Mouse (Mus musculus) small intestine, adult 2 months (tissue): Measurements from ENCODE around the gene Pdik1l.

ENCODE experiments used
- CTCF ChIP-seq: fragments of 200-500 bp; IDR thresholded peaks from 2 replicates; pipeline ENCODE4 v1.5.1; 2012; ENCODE audit warnings: low read depth, mild to moderate bottlenecking, control low read depth, inconsistent platforms, low read length, moderate library complexity, mixed read lengths; ENCODE audit not compliant: insufficient replicate concordance, insufficient read length; ENCODE audit errors: extremely low read depth
- POLR2A ChIP-seq: fragments of 200-500 bp; IDR thresholded peaks from 2 replicates; pipeline ENCODE4 v1.6.1; 2012; ENCODE audit warnings: low read depth, mild to moderate bottlenecking, control low read depth, inconsistent platforms, low read length, moderate library complexity

DNA sequence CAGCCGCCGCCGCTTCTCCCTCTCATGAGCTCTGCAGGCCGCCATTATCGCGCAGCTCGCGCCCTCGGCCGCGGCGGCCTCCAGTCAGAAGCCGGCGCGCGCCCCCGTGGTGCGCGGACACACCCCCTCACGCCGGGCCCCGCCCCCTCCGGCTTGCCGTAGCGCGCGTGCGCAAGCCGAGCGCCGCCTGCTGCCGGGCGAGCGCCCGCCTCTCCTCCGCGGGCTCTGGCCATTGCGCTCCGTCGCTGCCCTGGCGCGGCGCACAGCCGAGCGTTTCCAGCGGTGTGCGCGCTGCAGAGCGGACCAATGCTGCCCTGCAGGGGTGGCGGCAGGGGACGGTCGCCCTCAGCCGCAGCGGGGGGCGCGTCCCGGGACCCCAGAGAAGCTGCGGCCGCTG lies 529 bp downstream of the Pdik1l start:
- TF ChIP-seq POLR2A (peak; percentile 86; the same call in 1 of the 2 replicates), CTCF (peak; percentile 6; the same call in 1 of the 2 replicates)
